Mouse (Mus musculus): Measurements from ENCODE around the gene Atg2b. TPM values are rescaled to one million over a fixed set of nuclear protein-coding genes. Genes with fewer than 3 reads are reported as not detected.
A peak's percentile ranks its signal among the peaks of the same experiment; 100 is the strongest.

Atg2b gene
- polyA plus RNA-seq (2015; fragmentation: Nextera tagmentation; extraction: Ambion mirVana), result 10.0 and 12.7 TPM in 2 replicates

DNA sequence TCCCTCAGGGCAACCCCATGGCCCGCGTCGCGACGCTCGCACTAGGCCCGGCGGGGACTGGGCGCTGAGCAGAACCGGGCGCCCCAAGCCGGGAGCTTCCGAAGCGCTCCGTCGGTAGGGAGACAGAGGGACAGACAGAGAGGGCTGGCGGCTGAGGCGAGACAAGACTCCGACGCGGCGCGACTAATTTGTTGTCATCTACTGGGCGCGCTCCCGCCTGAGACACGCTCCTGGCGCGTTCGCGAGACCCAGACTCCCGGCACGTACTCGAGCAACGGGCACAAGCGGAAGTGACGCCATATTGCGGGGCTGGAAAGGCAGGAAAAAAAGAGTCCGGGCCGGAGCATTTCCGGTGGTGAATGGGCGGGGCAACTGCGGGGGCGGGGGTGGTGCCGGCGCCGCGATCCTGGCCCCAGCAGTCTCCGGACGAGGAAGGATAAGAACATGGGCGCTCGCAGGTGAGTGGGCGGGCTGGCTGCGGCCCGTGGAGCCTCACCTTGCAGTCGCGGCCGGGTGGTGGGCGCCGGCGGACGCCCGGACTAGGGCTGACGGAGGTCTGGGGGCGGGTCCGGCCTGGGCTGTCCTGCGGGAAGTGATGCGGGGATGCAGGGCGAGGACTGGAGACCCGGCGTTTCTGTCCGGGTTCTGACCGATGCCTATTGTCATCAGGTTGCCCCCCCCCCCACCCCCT lies at the start of gene Atg2b:
Atg2b (minus strand) TSS at position 211 of the 691 bp plus-strand sequence.
- peak; percentile 93 for ATAC-seq (replicated peaks; ENCODE audit: low FRiP score)
- H3K27ac ChIP-seq, result peak within 1 kb of the TSS; percentile 93
- H3K4me3 ChIP-seq (replicated peaks), result peak within 1 kb of the TSS; percentile 97
- H3K9me3 ChIP-seq (replicated peaks), result no peaks in the 10 kb centered on the region
- peak within 1 kb of the TSS; percentile 89 for H3K9ac ChIP-seq
- peaks cover 31% of the 10 kb centered on the region for H3K4me1 ChIP-seq
- H3K36me3 ChIP-seq, result peaks cover 12% of the 10 kb centered on the region
- H3K27me3 ChIP-seq, result no peaks in the 10 kb centered on the region
- WGBS, result 1% methylated on average over 60 of the region's 73 CpGs
- H3K4me2 ChIP-seq, result peak within 1 kb of the TSS; percentile 87

DNA sequence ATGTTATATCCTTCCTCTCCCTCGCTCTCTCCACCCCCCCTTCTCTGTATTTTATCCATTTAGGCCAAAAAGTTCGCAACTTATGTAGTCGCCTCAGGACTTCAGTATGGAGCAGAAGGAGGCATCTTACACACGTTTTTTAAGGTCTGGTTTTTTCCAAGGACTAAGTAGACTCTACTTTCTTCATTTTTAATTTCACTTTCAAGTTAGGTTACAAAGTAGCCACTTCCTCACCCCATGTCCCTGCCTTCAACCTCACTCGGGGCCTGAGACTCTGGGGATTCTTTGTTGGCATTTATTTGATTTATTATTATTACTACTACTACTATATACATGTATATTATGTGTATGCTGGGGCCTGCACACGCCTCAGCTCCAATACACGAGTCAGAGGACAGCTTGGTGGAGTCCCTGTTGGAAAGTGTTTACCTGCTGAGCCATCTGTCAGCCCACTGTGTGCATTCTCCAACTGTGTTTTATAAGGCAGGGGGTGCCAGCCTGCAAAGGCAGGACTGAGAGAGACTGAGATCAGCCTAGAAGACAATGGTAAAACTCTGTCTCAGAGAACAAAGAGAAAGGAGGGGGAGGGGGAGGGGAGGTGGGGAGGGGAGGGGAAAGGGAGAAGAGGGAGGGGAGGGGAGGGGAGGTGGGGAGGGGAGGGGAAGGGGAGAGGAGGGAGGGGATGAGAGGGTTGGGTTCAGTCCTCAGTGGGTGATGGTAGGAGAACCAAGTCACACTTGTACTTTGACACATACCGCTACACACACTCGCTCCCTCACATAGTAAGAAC lies 48.6 kb upstream of the Atg2b start:
- WGBS, result 77% methylated on average over 9 of the region's 9 CpGs
- Histone ChIP-seq H3K4me3 (replicated peaks) (no peak overlapping the region), H3K27me3 (no peaks in the 10 kb centered on the region), H3K27ac (no peak overlapping the region), H3K36me3 (no peaks in the 10 kb centered on the region), H3K9me3 (replicated peaks) (no peaks in the 10 kb centered on the region), H3K4me1 (peaks cover 3% of the 10 kb centered on the region; the same call in 1 of the 2 replicates), H3K4me2 (no peak overlapping the region), H3K9ac (no peak overlapping the region)
- no peak for ATAC-seq (replicated peaks; ENCODE audit: low FRiP score)

DNA sequence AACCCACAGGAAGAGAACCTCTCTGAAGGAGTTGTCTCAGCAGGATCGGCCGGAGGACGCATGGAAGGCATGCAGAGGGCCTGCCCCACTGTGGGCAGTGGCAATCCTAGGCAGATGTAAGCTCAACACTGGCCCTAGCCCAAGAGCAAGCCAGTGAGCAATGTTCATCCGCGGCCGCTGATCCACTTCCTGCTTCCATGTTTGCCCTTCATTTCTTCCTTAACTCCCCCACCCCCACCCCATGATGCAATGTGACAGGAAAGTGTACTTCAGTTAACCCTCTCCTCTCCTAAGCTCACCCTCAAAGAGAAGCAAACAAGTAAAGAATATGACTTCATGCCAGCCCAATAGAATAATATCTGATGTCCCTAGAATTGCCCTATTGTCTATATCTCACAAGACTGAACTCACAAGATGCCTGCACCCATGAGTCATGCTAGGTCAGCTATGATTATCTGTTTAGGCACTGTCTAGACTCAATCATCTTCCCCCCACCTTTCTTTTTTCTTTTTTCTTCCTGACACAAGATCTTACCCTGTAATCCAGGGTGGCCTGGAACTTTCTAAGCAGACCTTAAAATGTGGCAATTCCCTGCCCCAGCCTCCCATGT lies 45.9 kb upstream of the Atg2b start:
- whole genome bisulfite sequencing, result 70% methylated on average over 6 of the region's 6 CpGs
- Histone ChIP-seq H3K27me3 (no peaks in the 10 kb centered on the region), H3K4me2 (no peak overlapping the region), H3K9ac (no peak overlapping the region), H3K4me1 (peaks cover 3% of the 10 kb centered on the region; the same call in 1 of the 2 replicates), H3K9me3 (replicated peaks) (no peaks in the 10 kb centered on the region), H3K4me3 (replicated peaks) (no peak overlapping the region), H3K36me3 (no peaks in the 10 kb centered on the region), H3K27ac (no peak overlapping the region)
- ATAC-seq (replicated peaks; ENCODE audit: low FRiP score), result no peak

DNA sequence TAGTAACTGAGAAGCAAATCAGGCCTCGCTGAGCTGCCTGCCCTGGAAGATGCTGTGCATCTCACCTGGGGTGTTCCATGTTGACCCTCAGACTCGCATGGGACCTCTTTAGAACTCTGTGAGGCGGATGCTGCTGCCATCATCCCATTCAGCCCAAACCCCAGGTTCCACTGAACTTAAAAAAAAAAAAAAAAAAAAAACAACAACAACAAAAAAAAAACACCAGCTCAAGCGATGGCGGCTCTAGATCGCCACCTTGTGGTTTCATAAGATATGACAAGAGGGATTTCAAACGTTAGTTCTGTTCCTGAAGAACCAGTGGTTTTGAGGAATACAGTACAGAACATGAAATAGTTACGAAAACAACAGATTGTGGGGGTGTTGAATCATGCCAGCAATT lies 43.0 kb upstream of the Atg2b start:
- H3K36me3 ChIP-seq, result no peaks in the 10 kb centered on the region

DNA sequence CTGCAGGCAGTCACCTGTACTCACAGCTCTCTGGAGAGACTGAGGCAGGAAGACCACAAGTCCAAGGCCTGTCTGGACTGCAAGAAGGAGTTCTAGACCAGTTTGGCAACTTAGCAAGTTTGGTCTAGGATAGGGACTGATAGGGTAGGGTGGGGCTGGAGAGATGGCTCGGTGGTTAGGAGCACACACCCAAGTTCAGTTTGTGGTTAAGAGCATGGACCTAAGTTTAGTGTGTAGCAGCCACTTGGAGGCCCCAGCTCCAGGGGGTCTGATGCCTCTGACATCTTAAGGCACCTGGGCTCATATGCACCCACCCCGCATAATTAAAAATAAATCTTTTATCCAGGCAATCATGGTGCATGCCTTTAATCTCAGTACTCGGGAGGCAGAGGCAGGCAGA lies 42.3 kb upstream of the Atg2b start:
- H3K27me3 ChIP-seq, result no peaks in the 10 kb centered on the region
- no peak overlapping the region for H3K4me3 ChIP-seq (replicated peaks)
- no peaks in the 10 kb centered on the region for H3K4me1 ChIP-seq
- no peaks in the 10 kb centered on the region for H3K36me3 ChIP-seq
- ATAC-seq (replicated peaks; ENCODE audit: low FRiP score), result 0 out of 2 replicates have a peak, but pooled peaks have one; percentile 30
- no peaks in the 10 kb centered on the region for H3K9me3 ChIP-seq (replicated peaks)
- no peak overlapping the region for H3K27ac ChIP-seq
- H3K9ac ChIP-seq, result no peak overlapping the region
- 83% methylated on average over 3 of the region's 3 CpGs for WGBS
- no peak overlapping the region for H3K4me2 ChIP-seq

More for the DNA sequence above, 43.0 kb upstream of the Atg2b start:
- Histone ChIP-seq H3K4me3 (replicated peaks) (no peak overlapping the region), H3K4me2 (no peak overlapping the region), H3K27me3 (no peaks in the 10 kb centered on the region), H3K27ac (no peak overlapping the region), H3K9me3 (replicated peaks) (no peaks in the 10 kb centered on the region), H3K9ac (no peak overlapping the region), H3K4me1 (no peaks in the 10 kb centered on the region)
- 30% methylated on average over 8 of the region's 8 CpGs for WGBS
- no peak for ATAC-seq (replicated peaks; ENCODE audit: low FRiP score)

DNA sequence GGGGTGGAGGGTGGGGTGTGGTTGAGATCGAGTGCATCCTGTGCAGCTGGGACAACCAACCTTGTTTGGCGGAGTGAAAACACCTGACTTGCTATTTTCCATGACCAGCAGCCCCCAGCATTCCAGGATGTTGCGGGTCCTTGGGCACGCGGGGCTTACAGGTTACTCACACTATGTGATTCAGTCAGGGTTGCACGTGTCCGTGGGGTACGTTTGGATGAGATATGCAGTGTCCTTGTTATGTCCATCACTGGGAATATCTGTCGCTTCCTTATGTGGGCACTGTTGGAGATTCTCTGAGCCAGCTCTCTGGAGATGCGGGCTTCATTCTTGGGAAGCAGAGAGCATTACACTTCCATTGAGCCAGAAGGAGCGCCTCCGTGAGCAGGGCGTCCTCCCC lies 40.7 kb upstream of the Atg2b start:
- Histone ChIP-seq H3K27me3 (no peaks in the 10 kb centered on the region), H3K4me2 (no peak overlapping the region), H3K36me3 (no peaks in the 10 kb centered on the region), H3K4me1 (no peaks in the 10 kb centered on the region), H3K4me3 (replicated peaks) (no peak overlapping the region), H3K9me3 (replicated peaks) (no peaks in the 10 kb centered on the region), H3K9ac (no peak overlapping the region), H3K27ac (no peak overlapping the region)
- no peak for ATAC-seq (replicated peaks; ENCODE audit: low FRiP score)
- 78% methylated on average over 13 of the region's 13 CpGs for WGBS

DNA sequence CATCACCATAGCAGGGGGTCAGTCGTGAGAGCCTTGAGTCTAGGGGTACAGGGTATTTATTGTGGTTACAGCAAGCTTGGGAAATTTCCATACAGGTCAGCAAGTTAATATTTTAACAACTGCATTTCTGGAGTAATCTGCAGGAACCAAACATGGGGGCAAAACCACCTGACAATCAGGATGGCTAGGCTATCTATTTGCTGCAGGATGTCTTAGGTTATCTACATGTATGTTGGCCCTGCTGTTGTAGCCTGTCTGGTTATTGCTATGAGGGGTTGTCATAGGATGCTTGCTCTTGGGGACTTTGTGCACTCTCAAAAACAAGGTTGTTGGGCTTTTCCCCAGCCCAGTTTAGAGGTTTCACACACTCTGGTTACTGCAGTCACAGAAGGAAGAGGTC lies 39.6 kb upstream of the Atg2b start:
- Histone ChIP-seq H3K27me3 (no peaks in the 10 kb centered on the region), H3K9ac (no peak overlapping the region), H3K9me3 (replicated peaks) (no peaks in the 10 kb centered on the region), H3K36me3 (no peaks in the 10 kb centered on the region), H3K4me3 (replicated peaks) (no peak overlapping the region), H3K4me2 (no peak overlapping the region), H3K27ac (no peak overlapping the region), H3K4me1 (no peaks in the 10 kb centered on the region)
- 36% methylated on average over 1 of the region's 1 CpGs for WGBS
- no peak for ATAC-seq (replicated peaks; ENCODE audit: low FRiP score)

DNA sequence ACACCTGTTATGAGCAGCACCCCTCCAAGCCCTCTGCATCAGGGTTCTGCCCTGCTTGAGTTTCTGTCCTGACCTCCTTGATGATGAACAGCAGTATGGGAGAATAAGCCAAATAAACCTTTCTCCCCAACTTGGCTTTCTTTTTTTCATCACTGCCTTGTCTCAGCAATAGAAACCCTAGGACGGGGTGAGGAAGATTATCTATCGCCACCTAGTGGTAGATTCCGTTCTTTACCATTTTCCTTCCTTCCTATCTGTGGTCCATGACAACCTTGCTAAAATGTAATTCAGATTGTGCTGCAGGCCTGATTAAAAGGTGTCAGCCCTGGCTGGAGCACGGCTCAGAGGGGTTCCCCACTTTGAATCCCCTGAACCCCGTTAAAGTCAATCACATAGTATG lies 37.6 kb upstream of the Atg2b start:
- 3% methylated on average over 5 of the region's 5 CpGs for WGBS
- no peaks in the 10 kb centered on the region for H3K36me3 ChIP-seq
- H3K9me3 ChIP-seq (replicated peaks), result no peaks in the 10 kb centered on the region
- no peak overlapping the region for H3K9ac ChIP-seq
- H3K4me1 ChIP-seq, result no peaks in the 10 kb centered on the region
- no peak overlapping the region for H3K27ac ChIP-seq
- H3K4me3 ChIP-seq (replicated peaks), result no peak overlapping the region
- ATAC-seq (replicated peaks; ENCODE audit: low FRiP score), result no peak; the same call in 1 of the 2 replicates
- H3K4me2 ChIP-seq, result no peak overlapping the region
- H3K27me3 ChIP-seq, result no peaks in the 10 kb centered on the region

DNA sequence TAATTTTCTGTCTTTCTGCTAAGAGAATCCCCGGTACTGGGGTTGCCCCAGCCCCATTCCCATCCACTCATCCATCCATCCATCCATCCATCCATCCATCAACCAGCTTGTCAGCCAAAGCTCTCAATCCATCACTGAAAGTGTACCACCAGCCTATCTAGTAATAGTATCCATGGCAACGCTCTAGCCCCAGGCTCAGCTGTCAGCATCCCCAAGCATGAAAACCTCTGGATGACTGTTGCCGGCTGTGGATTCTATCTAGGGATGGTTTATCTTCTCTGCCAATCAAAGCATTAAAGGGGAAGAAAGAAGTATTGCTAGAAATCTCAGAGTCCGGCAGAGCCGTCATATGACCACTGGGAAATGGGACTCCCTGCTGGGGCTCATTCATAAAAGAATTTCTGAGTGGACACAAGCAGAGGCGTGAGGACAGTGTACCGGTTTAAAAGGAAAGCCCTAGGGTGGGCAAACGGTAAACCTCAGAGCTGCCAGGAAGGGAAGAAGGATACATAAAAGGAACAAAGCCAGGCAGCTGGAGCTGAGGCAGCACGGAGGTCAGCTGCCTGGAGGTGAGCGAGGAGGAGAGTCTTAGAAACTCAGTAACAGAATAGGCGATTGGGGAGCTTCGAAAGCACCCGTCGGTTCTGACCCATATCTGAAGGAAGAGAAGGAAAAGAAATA lies 36.6 kb upstream of the Atg2b start:
- Histone ChIP-seq H3K9me3 (replicated peaks) (no peaks in the 10 kb centered on the region), H3K4me2 (no peak overlapping the region), H3K4me1 (no peaks in the 10 kb centered on the region), H3K27ac (no peak overlapping the region), H3K9ac (no peak overlapping the region), H3K36me3 (no peaks in the 10 kb centered on the region), H3K27me3 (no peaks in the 10 kb centered on the region), H3K4me3 (replicated peaks) (no peak overlapping the region)
- 68% methylated on average over 14 of the region's 14 CpGs for WGBS
- no peak for ATAC-seq (replicated peaks; ENCODE audit: low FRiP score)

DNA sequence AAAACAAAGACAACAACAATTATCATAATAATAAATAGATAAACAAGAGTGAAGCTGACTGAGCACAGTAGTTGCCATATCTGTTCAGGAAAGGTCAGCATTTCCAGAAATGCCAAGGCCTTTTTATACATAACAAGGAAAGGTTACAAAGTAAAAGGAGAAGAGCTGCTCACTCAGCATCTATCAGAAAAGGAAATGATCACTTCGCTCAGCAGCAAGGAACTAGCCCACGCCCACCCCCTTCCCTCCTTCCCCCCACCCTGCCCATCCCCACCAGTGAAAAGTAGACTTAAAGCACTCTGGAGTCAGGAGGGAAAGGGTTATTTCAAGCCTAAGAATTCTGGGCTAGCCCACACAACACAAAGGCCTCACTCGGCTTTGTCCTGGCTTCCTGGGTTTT lies 35.2 kb upstream of the Atg2b start:
- Histone ChIP-seq H3K36me3 (no peaks in the 10 kb centered on the region), H3K4me1 (no peaks in the 10 kb centered on the region), H3K4me2 (no peak overlapping the region), H3K4me3 (replicated peaks) (no peak overlapping the region), H3K9ac (no peak overlapping the region), H3K27ac (no peak overlapping the region), H3K27me3 (no peaks in the 10 kb centered on the region), H3K9me3 (replicated peaks) (no peaks in the 10 kb centered on the region)
- WGBS, result 67% methylated on average over 3 of the region's 3 CpGs
- no peak for ATAC-seq (replicated peaks; ENCODE audit: low FRiP score)

DNA sequence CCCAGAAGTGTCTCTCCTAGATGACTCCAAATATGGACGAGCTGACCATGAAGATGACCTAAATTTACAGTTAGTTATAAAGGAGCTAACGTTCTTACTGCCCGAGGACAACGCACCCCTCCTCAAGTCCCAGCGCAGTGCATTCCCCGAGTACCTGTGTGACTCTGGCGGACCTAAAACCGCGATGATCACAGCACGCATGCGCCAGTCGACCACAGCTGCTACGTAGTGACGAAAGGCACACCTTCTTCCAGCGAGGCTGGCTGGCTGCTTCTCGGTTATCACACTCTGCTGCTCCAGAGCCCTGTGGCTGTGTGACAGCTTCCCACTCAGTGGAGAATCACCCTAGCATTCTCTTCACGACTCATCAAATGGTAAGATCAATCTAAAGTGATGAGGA lies 33.6 kb upstream of the Atg2b start:
- no peaks in the 10 kb centered on the region for H3K27me3 ChIP-seq
- H3K4me1 ChIP-seq, result no peaks in the 10 kb centered on the region
- ATAC-seq (replicated peaks; ENCODE audit: low FRiP score), result no peak
- 55% methylated on average over 17 of the region's 17 CpGs for WGBS
- no peaks in the 10 kb centered on the region for H3K9me3 ChIP-seq (replicated peaks)
- H3K4me3 ChIP-seq (replicated peaks), result no peak overlapping the region
- H3K9ac ChIP-seq, result no peak overlapping the region
- H3K36me3 ChIP-seq, result no peaks in the 10 kb centered on the region
- H3K4me2 ChIP-seq, result peak overlapping the region; percentile 21; the same call in 1 of the 2 replicates
- H3K27ac ChIP-seq, result no peak overlapping the region
